Mouse (Mus musculus): ENCODE measurements around the gene Fbxw4.

DNA sequence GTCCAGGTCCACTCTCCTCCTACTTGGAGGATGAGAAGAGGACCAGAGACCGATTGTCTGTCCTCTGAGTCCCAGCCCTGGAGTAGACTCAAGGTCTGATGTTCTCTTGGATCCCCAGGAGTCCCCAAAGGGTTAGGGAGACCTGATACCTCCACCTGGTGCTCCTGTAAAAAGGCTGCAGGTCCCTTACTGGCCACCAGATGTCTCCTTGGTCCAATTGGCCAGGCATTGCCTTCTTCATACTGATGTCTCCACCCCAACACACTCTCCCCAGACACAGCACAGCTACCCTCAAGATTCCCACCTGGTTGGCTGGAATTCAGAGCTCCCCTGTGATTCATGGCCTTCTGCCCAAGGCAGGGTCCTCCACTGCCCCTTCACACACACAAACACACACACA lies 122.6 kb downstream of the Fbxw4 start:
- TF ChIP-seq POLR2A (IDR thresholded peaks at IDR 0.05; ENCODE audit: insufficient read depth, low read depth, low read length) (no peak), CTCF (IDR thresholded peaks at IDR 0.05) (peak; percentile 76), EP300 (IDR thresholded peaks at IDR 0.05; ENCODE audit: insufficient read depth, low read depth, low read length) (no peak)

Data from heart, adult 2 months (tissue).